Mouse (Mus musculus) heart, postnatal 36 days (tissue): ENCODE data around the gene Jag2. TPM values are rescaled to one million over a fixed set of nuclear protein-coding genes. Genes with fewer than 3 reads are reported as not detected.

ENCODE experiments used
- DNase-seq, 2 experiments: peaks; one replicate each; pipeline ENCODE4 v3.0.0; 2021 to 2022
- intact Hi-C: fragments of 180-260 bp; cut with DNase I; formaldehyde crosslinking; loops from one replicate; pipeline ENCODE4 v1.15.1; 2025
- microRNA-seq, 2 experiments: library from miRNA; unstranded; fragments of <30 nt; microRNA quantifications; one replicate each; pipeline ENCODE4 v1.2.0; 2021; ENCODE audit warnings: borderline number of aligned reads in 2 of 2
- total RNA-seq, 2 experiments: library from RNA; stranded (reverse); gene quantifications; 2 replicates each; pipeline ENCODE4 v1.2.3; 2021

Jag2 gene
- total RNA-seq, 2 experiments from 2014 or later, result 24.4 to 28.4 TPM

GRCm38 (mm10) chr12:112873452-112874190, 56.0 kb downstream of the Jag2 start:
- peak; percentile 61 to 74 for DNase-seq
- intact Hi-C loops, result loop anchor here (1.0 to 10.0 kb wide), 2 partner anchors 55 to 201 kb away; partner anchors contain the start of gene Tex22

- intact Hi-C loops, result loop anchor here (10.0 kb wide), 1 partner anchor 202 kb away; the partner anchor contains the start of gene Tex22
- no peak for DNase-seq
Observed at GRCm38 (mm10) chr12:112872991-112873390, 56.6 kb downstream of the Jag2 start.

- intact Hi-C loops, result loop anchor here (10.0 kb wide), 1 partner anchor 204 kb away; the partner anchor contains the start of gene Tex22
- DNase-seq, result no peak
Observed at GRCm38 (mm10) chr12:112871272-112871671, 58.3 kb downstream of the Jag2 start.

- intact Hi-C loops, result loop anchor here (10.0 kb wide), 1 partner anchor 204 kb away; the partner anchor contains the start of gene Tex22
Observed at GRCm38 (mm10) chr12:112870775-112871174, 58.8 kb downstream of the Jag2 start.

GRCm38 (mm10) chr12:112869783-112870204, 59.8 kb downstream of the Jag2 start:
- no peak for DNase-seq
- intact Hi-C loops, result loop anchor here (10.0 kb wide), 1 partner anchor 205 kb away; the partner anchor contains the start of gene Tex22

More at GRCm38 (mm10) chr12:112870775-112871174, 58.8 kb downstream of the Jag2 start:
- no peak for DNase-seq

- intact Hi-C loops, result no loop called here
- DNase-seq, result no peak
Observed at GRCm38 (mm10) chr12:112868178-112869087, 61.1 kb downstream of the Jag2 start, which contains the start of gene Gpr132. Gpr132 (minus strand) TSS chr12:112868228.

GRCm38 (mm10) chr12:112867106-112867674, 62.4 kb downstream of the Jag2 start:
- no peak for DNase-seq
- intact Hi-C loops, result no loop called here

- intact Hi-C loops, result no loop called here
- no peak for DNase-seq
Observed at GRCm38 (mm10) chr12:112866467-112867080, 63.0 kb downstream of the Jag2 start.

GRCm38 (mm10) chr12:112864804-112865203, 64.8 kb downstream of the Jag2 start:
- no peak for DNase-seq
- intact Hi-C loops, result no loop called here

- no peak for DNase-seq
- intact Hi-C loops, result no loop called here
Observed at GRCm38 (mm10) chr12:112861911-112862321, 67.7 kb downstream of the Jag2 start.

- intact Hi-C loops, result no loop called here
Observed at GRCm38 (mm10) chr12:112860765-112861164, 68.8 kb downstream of the Jag2 start.

GRCm38 (mm10) chr12:112859930-112860329, 69.6 kb downstream of the Jag2 start:
- no peak for DNase-seq
- intact Hi-C loops, result no loop called here

More at GRCm38 (mm10) chr12:112860765-112861164, 68.8 kb downstream of the Jag2 start:
- no peak for DNase-seq

GRCm38 (mm10) chr12:112858581-112859336, 70.8 kb downstream of the Jag2 start:
- intact Hi-C loops, result no loop called here
- no peak for DNase-seq

Small RNA genes within 50 kb of the gene (microRNA-seq; reads per million reads assigned to microRNA genes)
- gene Mir6941, result 0 to 0.67 reads per million in 2 experiments

Other genes starting within 250 kb of the Jag2 start
- 10 to 100 TPM in 1 of 2 experiments, 1 to 10 TPM in 1; 9.2 to 11.3 TPM for gene Cep170b, start 209.3 kb downstream of the Jag2 start, total RNA-seq
- gene Pld4, start 169.1 kb downstream of the Jag2 start, total RNA-seq, result 1 to 10 TPM; 6.1 to 8.9 TPM
- 10 to 100 TPM; 14.1 to 20.2 TPM for gene Ahnak2, start 127.1 kb downstream of the Jag2 start, total RNA-seq
- 1 to 10 TPM; 1.6 to 2.9 TPM for gene Clba1, start 120.8 kb downstream of the Jag2 start, total RNA-seq
- 1 to 10 TPM; 6.1 to 6.6 TPM for gene Cdca4, start 100.4 kb downstream of the Jag2 start, total RNA-seq
- under 1 TPM; 0.19 TPM for gene Gpr132, start 61.5 kb downstream of the Jag2 start, total RNA-seq
- gene Nudt14, start 12.3 kb upstream of the Jag2 start, total RNA-seq, result 10 to 100 TPM in 1 of 2 experiments, 1 to 10 TPM in 1; 5.6 to 10.6 TPM
- gene Btbd6, start 46.7 kb upstream of the Jag2 start, total RNA-seq, result 10 to 100 TPM; 24.3 to 24.7 TPM
- 10 to 100 TPM; 24.5 to 25.3 TPM for gene Brf1, start 70.9 kb upstream of the Jag2 start, total RNA-seq
- gene Pacs2, start 84.7 kb upstream of the Jag2 start, total RNA-seq, result 10 to 100 TPM; 32.5 to 38.9 TPM
- gene Tex22, start 144.7 kb upstream of the Jag2 start, total RNA-seq, result not detected
- 10 to 100 TPM; 48.7 to 56.4 TPM for gene Mta1, start 168.5 kb upstream of the Jag2 start, total RNA-seq
- 1,000 to 10,000 TPM; 1,482 to 1,552 TPM for gene Crip2, start 210.5 kb upstream of the Jag2 start, total RNA-seq
- gene Crip1, start 216.5 kb upstream of the Jag2 start, total RNA-seq, result 100 to 1,000 TPM; 190 to 198 TPM
- under 1 TPM; 0.19 to 0.49 TPM for gene Tedc1, start 226.6 kb upstream of the Jag2 start, total RNA-seq